ENCODE assay signal across 8 mouse cellular contexts in the genomic region with DNA sequence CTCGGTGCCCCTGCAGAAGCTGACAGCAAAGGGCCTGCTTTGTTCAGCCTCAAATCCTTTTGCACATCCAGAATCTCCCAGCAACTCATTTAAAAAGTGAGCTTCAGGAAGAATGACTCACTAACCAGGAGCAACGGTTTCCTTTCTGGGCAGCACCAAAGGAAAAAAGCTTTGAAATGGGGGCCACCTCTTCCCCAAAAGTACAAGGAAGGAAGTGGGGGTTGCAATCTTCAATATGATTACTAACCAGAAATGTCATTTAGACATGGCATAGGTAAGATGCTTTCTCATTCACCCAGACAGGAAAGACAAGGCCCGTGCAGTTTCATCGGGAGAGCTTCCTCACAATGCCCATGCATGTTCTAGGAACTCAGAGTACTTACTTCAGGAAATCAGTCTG. TPM values are rescaled to one million over a fixed set of nuclear protein-coding genes. Genes with fewer than 3 reads are reported as not detected.
DNase-seq lines count a peak whose midpoint lies in the region; ATAC-seq and TF ChIP-seq lines count a peak whose summit lies in the region.

No protein-coding gene starts in this region.

- H3K27ac ChIP-seq in kidney, adult 2 months (ENCODE audit: insufficient read depth, low read depth, low read length), result peak overlapping the region; percentile 86
- peak overlapping the region; percentile 44; the same call in 1 of the 2 replicates for H3K27ac ChIP-seq in embryonic facial prominence, embryonic 14.5 days (replicated peaks; ENCODE audit: low read depth, low read length)
- H3K27ac ChIP-seq in liver, embryonic 12.5 days, result peak overlapping the region; percentile 74

- no peaks in the 10 kb centered on the region for H3K9me3 ChIP-seq in embryonic facial prominence, embryonic 14.5 days (ENCODE audit: control insufficient read depth, low read length)
- no peaks in the 10 kb centered on the region for H3K9me3 ChIP-seq in liver, embryonic 12.5 days (replicated peaks)

- no peak overlapping the region for H3K4me2 ChIP-seq in embryonic facial prominence, embryonic 14.5 days (ENCODE audit: low read depth, low read length)
- H3K4me2 ChIP-seq in liver, embryonic 12.5 days, result 0 out of 2 replicates have a peak overlapping the region, but pooled peaks have one; percentile 42

- WGBS in kidney, adult 2 months, result 33% methylated on average over 4 of the region's 4 CpGs
- WGBS in embryonic facial prominence, embryonic 14.5 days, result 66% methylated on average over 4 of the region's 4 CpGs
- whole genome bisulfite sequencing in liver, embryonic 12.5 days (ENCODE audit: insufficient replicate concordance), result 29% methylated on average over 4 of the region's 4 CpGs

- no peak for TF ChIP-seq CTCF in kidney, adult 2 months (conservative IDR thresholded peaks at IDR 0.05; ENCODE audit: insufficient read depth, insufficient read length, low read depth, low read length)

- H3K4me1 ChIP-seq in kidney, adult 2 months (ENCODE audit: control insufficient read depth, insufficient read depth, low read length), result peaks cover 67% of the 10 kb centered on the region
- peaks cover 7% of the 10 kb centered on the region; the same call in 1 of the 2 replicates for H3K4me1 ChIP-seq in embryonic facial prominence, embryonic 14.5 days (ENCODE audit: control insufficient read depth, insufficient read depth, low read length)
- peaks cover 67% of the 10 kb centered on the region for H3K4me1 ChIP-seq in liver, embryonic 12.5 days

- TF ChIP-seq POLR2A in kidney, adult 2 months (IDR thresholded peaks at IDR 0.05; ENCODE audit: low read depth, low read length), result no peak

- no peak for ATAC-seq in embryonic facial prominence, embryonic 14.5 days (ENCODE audit: low read depth)
- no peak for ATAC-seq in liver, embryonic 12.5 days
- no peak for ATAC-seq in activated CD4-positive, CD25-positive, alpha-beta regulatory T cell, adult 4 months

- DNase-seq in kidney, adult 2 months, result peak; percentile 65
- DNase-seq in kidney, postnatal 36 days, result no peak
- peak; percentile 89 for DNase-seq in 416B (ENCODE audit: low read depth)
- no peak for DNase-seq in embryonic facial prominence, embryonic 14.5 days (ENCODE audit: low spot score)
- no peak for DNase-seq in urinary bladder, postnatal 4 days (ENCODE audit: low spot score in 2 of 2)
- no peak for DNase-seq in ovary, postnatal 36 days (ENCODE audit: low spot score)

- H3K27me3 ChIP-seq in kidney, adult 2 months (replicated peaks; ENCODE audit: control insufficient read depth, insufficient read depth, low read length), result no peaks in the 10 kb centered on the region
- no peaks in the 10 kb centered on the region for H3K27me3 ChIP-seq in embryonic facial prominence, embryonic 14.5 days (replicated peaks; ENCODE audit: control insufficient read depth, insufficient read depth, low read length)
- H3K27me3 ChIP-seq in liver, embryonic 12.5 days (replicated peaks), result no peaks in the 10 kb centered on the region

- H3K9ac ChIP-seq in embryonic facial prominence, embryonic 14.5 days (ENCODE audit: low read depth, low read length), result no peak overlapping the region
- peak overlapping the region; percentile 30; the same call in 1 of the 2 replicates for H3K9ac ChIP-seq in liver, embryonic 12.5 days

- no peak overlapping the region for H3K4me3 ChIP-seq in kidney, adult 2 months (ENCODE audit: insufficient read depth, low read depth, low read length)
- no peak overlapping the region for H3K4me3 ChIP-seq in embryonic facial prominence, embryonic 14.5 days (ENCODE audit: low read depth, low read length)
- H3K4me3 ChIP-seq in liver, embryonic 12.5 days, result no peak overlapping the region

- peaks cover 2% of the 10 kb centered on the region; the same call in 1 of the 2 replicates for H3K36me3 ChIP-seq in kidney, adult 2 months (ENCODE audit: control insufficient read depth, insufficient read depth, low read length)
- H3K36me3 ChIP-seq in embryonic facial prominence, embryonic 14.5 days (ENCODE audit: control insufficient read depth, insufficient read depth, low read length), result peaks cover 36% of the 10 kb centered on the region
- H3K36me3 ChIP-seq in liver, embryonic 12.5 days, result peaks cover 71% of the 10 kb centered on the region

RNA-seq across cellular contexts. Expression of gene Hspb9, which starts 7.6 kb away (rescaled TPM):
- 0.48 and 0.49 TPM in 2 replicates for polyA plus RNA-seq in kidney, adult 2 months (2012; rRNA removed)
- polyA plus RNA-seq in embryonic facial prominence, embryonic 14.5 days (2014; fragmentation: Nextera tagmentation; extraction: Ambion mirVana), result 0.34 TPM in 1 of 2 replicates, not detected in the other
- polyA plus RNA-seq in liver, embryonic 12.5 days (2016; fragmentation: Nextera tagmentation; extraction: Ambion mirVana), result 0.29 and 0.33 TPM in 2 replicates
- polyA plus RNA-seq in activated CD4-positive, CD25-positive, alpha-beta regulatory T cell, adult 4 months (2017; shearing (Covaris generic)), result under 1 TPM; 0.70 to 0.78 TPM

RNA-seq across cellular contexts. Expression of gene Kat2a, which starts 9.0 kb away (rescaled TPM):
- 25.9 and 29.0 TPM in 2 replicates for polyA plus RNA-seq in kidney, adult 2 months (2012; rRNA removed)
- polyA plus RNA-seq in embryonic facial prominence, embryonic 14.5 days (2014; fragmentation: Nextera tagmentation; extraction: Ambion mirVana), result 50.6 and 52.9 TPM in 2 replicates
- 39.4 and 40.2 TPM in 2 replicates for polyA plus RNA-seq in liver, embryonic 12.5 days (2016; fragmentation: Nextera tagmentation; extraction: Ambion mirVana)
- polyA plus RNA-seq in activated CD4-positive, CD25-positive, alpha-beta regulatory T cell, adult 4 months (2017; shearing (Covaris generic)), result 10 to 100 TPM; 11.2 to 13.3 TPM

RNA-seq across cellular contexts. Expression of gene Rab5c, which starts 16.8 kb away (rescaled TPM):
- 445 and 472 TPM in 2 replicates for polyA plus RNA-seq in kidney, adult 2 months (2012; rRNA removed)
- 70.7 and 73.9 TPM in 2 replicates for polyA plus RNA-seq in embryonic facial prominence, embryonic 14.5 days (2014; fragmentation: Nextera tagmentation; extraction: Ambion mirVana)
- polyA plus RNA-seq in liver, embryonic 12.5 days (2016; fragmentation: Nextera tagmentation; extraction: Ambion mirVana), result 15.9 and 18.1 TPM in 2 replicates
- 10 to 100 TPM; 29.0 to 44.1 TPM for polyA plus RNA-seq in activated CD4-positive, CD25-positive, alpha-beta regulatory T cell, adult 4 months (2017; shearing (Covaris generic))

RNA-seq across cellular contexts. Expression of gene Dhx58, which starts 17.2 kb away (rescaled TPM):
- 3.7 and 6.2 TPM in 2 replicates for polyA plus RNA-seq in kidney, adult 2 months (2012; rRNA removed)
- 1.7 and 2.0 TPM in 2 replicates for polyA plus RNA-seq in embryonic facial prominence, embryonic 14.5 days (2014; fragmentation: Nextera tagmentation; extraction: Ambion mirVana)
- 1.5 and 2.1 TPM in 2 replicates for polyA plus RNA-seq in liver, embryonic 12.5 days (2016; fragmentation: Nextera tagmentation; extraction: Ambion mirVana)
- 10 to 100 TPM; 25.3 to 42.0 TPM for polyA plus RNA-seq in activated CD4-positive, CD25-positive, alpha-beta regulatory T cell, adult 4 months (2017; shearing (Covaris generic))

RNA-seq across cellular contexts. Expression of gene Zfp385c, which starts 29.0 kb away (rescaled TPM):
- polyA plus RNA-seq in kidney, adult 2 months (2012; rRNA removed), result 0.14 and 0.34 TPM in 2 replicates
- 1.7 TPM in 2 replicates for polyA plus RNA-seq in embryonic facial prominence, embryonic 14.5 days (2014; fragmentation: Nextera tagmentation; extraction: Ambion mirVana)
- polyA plus RNA-seq in liver, embryonic 12.5 days (2016; fragmentation: Nextera tagmentation; extraction: Ambion mirVana), result 0.32 TPM in 1 of 2 replicates, not detected in the other
- under 1 TPM in 1 of 2 experiments, not detected in 1; 0.17 TPM for polyA plus RNA-seq in activated CD4-positive, CD25-positive, alpha-beta regulatory T cell, adult 4 months (2017; shearing (Covaris generic))

Comparison
In these comparisons a context has a peak if more than half of its experiments do, and no peak if none do; other contexts are left out.
1. DNase-seq: peak in kidney, adult 2 months (single experiment) and 416B (single experiment); none in kidney, postnatal 36 days (0 of 2), embryonic facial prominence, embryonic 14.5 days (single experiment), urinary bladder, postnatal 4 days (0 of 2) and ovary, postnatal 36 days (single experiment).
2. Peak in every context shown above with its lines, with median percentiles within 50 percentile points of each other: H3K27ac ChIP-seq.